Mouse (Mus musculus) adrenal gland, adult 18-20 months (tissue): ENCODE results near the gene Gm13043. TPM values are rescaled to one million over a fixed set of nuclear protein-coding genes. Genes with fewer than 3 reads are reported as not detected.
"Not testable (repeated sequence)": the region's sequence is repeated elsewhere in the genome, so short reads cannot be mapped to it uniquely, and the experiment has no call there.

Experiments used
- DNase-seq, 2 experiments: peaks; one replicate each; pipeline ENCODE4 v3.0.0; 2021 to 2022; ENCODE audit warnings: low spot score in 2 of 2
- long read RNA-seq, 2 experiments: library from polyadenylated mRNA; stranded (forward); transcript quantifications; one replicate each; pipeline ENCODE4 v2.0.0; 2021
- total RNA-seq, 2 experiments: library from RNA; stranded (reverse); gene quantifications; 1 replicate in 1 of 2; 2 replicates in 1 of 2; pipeline ENCODE4 v1.2.3; 2021

The Gm13043 gene
- total RNA-seq: not detected
- long read RNA-seq, experiment 1: 0 reads
- long read RNA-seq, experiment 2: 0 reads

DNA sequence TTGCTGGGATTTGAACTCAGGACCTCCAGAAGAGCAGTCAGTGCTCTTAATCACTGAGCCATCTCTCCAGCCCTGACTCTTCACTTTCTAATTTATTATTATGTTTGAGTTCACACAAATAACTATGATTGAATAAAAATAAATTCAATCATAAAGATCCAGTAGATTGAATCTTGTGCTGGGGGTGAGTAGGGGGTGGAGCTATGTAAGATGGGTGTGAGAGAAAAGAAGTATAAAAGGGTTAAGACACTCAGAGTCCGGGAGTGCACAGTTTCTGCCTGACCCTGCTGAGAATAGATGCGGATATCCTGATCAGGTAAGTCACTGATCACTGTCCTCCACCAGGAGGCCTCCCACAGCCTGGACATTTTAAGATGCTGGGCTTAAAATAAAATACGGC lies at the start of gene Gm13043:
Gm13043 (plus strand) TSS at position 301 of the 400 bp plus-strand sequence.
- DNase-seq: no peak

GRCm38 (mm10) chr4:143535654-143536053 lies 24.5 kb downstream of the Gm13043 start, which contains the start of gene Gm13040:
Gm13040 (plus strand) TSS chr4:143535954.
- DNase-seq: not testable (repeated sequence)

GRCm38 (mm10) chr4:143551400-143551799 lies 40.3 kb downstream of the Gm13043 start, which contains the start of the genes BC080695 and Gm13057:
BC080695 (plus strand) TSS chr4:143551700.
Gm13057 (plus strand) TSS chr4:143551709.
- not testable (repeated sequence) for DNase-seq

Other genes starting within 250 kb of the Gm13043 start
- 10 to 100 TPM in 1 of 2 experiments, 1 to 10 TPM in 1; 5.8 to 10.6 TPM for gene Pdpn, start 211.8 kb upstream of the Gm13043 start, total RNA-seq
- under 1 TPM in 1 of 2 experiments, not detected in 1; 0.43 TPM for gene Lrrc38, start 161.6 kb upstream of the Gm13043 start, total RNA-seq
- gene Pramel1, start 116.9 kb upstream of the Gm13043 start, total RNA-seq: not detected
- gene Pramef8, start 98.9 kb upstream of the Gm13043 start, total RNA-seq: 10 to 100 TPM in 1 of 2 experiments, 1 to 10 TPM in 1; 9.3 to 10.7 TPM
- not detected for gene Oog4, start 61.0 kb upstream of the Gm13043 start, total RNA-seq
- not detected for gene Gm13040, start 24.6 kb downstream of the Gm13043 start, total RNA-seq
- gene BC080695, start 40.4 kb downstream of the Gm13043 start, total RNA-seq: not detected
- not detected for gene Gm13057, start 40.4 kb downstream of the Gm13043 start, total RNA-seq
- gene Gm13083, start 103.7 kb downstream of the Gm13043 start, total RNA-seq: not detected
- not detected for gene Gm13088, start 145.9 kb downstream of the Gm13043 start, total RNA-seq
- gene Gm13089, start 191.4 kb downstream of the Gm13043 start, total RNA-seq: not detected
- not detected for gene Gm13078, start 208.1 kb downstream of the Gm13043 start, total RNA-seq